Mouse (Mus musculus) spleen, postnatal 10 days (tissue): ENCODE data around the gene Tex14.

Experiments used
- DNase-seq, 2 experiments: peaks; one replicate each; pipeline ENCODE4 v3.0.0; 2021 to 2022; ENCODE audit warnings: low spot score in 2 of 2

Gene Tex14

DNA sequence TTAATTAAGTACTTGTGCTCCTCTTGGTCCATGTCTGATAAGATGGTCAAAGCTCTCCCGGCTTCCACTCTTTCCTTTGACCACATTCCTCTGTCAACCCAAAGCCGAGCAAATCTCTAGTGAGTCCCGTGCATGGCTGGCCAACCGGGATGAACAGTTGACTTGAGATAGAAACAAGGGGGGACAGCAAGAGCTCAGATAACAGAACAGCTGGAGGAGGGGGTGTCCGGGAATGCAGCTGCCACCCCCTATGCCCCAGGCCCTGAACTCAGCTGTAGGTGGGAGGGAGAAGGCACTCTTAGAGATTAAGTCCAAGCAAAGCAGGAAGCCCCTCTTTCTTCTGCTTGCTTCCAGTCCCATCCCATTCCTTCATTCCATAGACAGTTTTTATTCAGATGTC lies 165.9 kb downstream of the Tex14 start:
- DNase-seq = no peak

DNA sequence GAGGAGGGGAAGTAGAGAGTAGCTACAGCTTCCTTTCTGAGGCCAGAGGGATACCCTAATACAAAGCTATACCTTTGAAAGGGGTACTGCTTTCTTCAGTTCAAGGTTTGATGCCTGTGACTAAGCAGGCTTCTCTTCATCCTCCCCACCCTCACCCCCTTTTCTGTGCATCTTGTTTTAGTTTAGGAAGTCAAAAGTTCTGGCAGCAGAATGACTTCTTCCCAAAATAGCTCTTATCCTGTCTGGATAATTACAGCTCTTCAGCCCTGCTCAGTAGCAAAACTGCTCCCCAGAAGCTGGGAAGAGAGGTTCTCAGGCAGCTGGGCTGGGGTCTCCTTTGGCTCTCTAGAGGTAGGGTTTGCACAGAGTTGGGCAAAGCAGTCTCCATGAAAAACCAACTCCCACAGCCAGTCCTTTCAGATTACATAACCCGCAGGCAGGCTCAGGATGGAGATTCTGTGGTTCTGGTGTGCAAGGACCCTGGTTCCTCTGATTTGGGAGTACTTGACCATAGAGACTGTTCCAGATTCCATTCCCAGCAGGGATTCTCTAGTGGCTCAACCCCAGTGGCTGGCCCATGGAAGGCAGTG lies 166.6 kb downstream of the Tex14 start:
- DNase-seq = no peak

DNA sequence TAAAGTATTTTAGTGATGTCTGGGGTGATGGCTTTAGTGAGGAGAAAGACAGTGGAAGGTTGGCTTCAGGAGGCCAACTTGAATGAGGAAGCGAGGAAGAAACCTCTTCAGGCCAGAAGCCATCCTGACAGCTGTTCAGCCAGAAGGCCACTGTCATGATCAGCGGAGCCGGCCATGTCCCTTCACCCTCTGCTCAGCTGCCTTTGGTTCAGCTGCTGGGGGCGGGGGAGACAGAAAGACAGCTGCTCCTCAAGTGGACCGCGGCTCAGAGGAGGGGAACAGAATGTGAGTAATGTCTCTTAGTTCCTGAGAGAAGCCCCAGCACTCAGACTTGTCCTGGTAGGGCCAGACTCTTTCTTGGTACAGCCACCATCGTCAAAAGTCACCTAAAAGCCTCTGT lies 168.9 kb downstream of the Tex14 start:
- DNase-seq = no peak

GRCm38 (mm10) chr11:87574520-87575180 lies 169.8 kb downstream of the Tex14 start:
- DNase-seq = no peak

DNA sequence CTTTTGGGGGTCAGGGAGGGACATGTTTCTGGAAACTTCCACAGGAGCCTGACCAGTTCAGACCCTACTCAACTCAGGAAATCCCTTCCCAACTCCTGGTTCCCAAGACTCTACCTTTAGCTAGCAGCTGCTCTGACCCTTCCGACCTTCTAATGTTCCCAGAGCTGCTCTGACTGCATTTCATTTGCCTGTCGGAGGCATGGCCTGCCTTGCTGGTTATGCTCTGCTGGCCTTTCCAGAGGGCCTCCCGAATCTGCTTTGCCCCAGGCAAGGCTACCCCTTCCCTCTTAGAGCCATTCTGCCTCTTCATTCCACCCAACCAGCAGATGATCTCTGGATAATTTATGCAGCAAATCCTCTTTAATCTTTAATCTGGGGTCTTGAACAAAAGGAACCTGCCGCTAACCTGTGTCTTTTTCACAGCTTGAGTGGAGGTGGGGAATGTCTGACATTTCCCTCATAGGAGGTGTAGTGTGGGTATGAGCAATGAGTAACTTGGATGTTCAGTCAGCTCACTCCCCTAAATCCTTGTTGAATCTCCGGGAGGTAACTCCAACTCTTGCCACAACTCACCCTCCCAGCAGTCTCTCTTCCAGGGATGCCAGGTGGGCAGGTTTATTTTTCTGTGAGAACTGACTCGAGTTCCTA lies 172.9 kb downstream of the Tex14 start:
- DNase-seq = no peak

DNA sequence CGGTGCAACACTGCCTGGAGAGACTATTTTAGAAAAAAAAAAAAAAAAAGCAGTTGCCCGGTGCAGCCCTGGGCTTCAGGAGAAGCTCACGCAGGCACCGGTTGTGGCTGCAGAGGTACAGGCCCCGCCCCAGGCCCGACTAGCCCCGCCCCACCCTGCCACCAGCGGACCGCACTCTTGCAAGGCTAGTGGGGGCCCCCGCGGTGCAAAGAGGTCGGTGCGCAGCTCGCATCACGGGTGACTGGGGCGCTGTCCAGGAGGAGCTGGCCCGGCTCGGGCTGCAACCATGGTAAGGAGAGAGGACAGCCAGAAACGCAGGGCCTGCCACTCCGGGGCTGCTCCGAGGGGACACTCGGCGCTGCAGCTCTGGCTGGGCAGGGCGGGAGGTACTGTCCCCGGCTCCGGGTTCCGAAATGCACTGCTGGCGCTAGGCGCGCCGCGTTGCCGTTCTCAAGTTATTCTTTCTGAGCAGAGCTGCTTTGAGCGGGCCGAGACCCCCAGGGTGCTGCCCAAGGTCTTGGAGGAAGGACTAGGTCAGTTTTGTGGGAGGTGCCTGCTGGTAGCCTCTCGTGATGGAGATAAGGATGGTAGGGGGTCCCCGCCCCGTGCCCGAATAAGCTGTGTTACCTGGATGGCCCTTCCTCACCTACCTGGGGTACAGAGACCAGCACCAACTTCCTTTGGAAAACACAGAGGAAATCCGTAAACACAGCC lies 173.5 kb downstream of the Tex14 start:
- peak; percentile 57 to 79 for DNase-seq

DNA sequence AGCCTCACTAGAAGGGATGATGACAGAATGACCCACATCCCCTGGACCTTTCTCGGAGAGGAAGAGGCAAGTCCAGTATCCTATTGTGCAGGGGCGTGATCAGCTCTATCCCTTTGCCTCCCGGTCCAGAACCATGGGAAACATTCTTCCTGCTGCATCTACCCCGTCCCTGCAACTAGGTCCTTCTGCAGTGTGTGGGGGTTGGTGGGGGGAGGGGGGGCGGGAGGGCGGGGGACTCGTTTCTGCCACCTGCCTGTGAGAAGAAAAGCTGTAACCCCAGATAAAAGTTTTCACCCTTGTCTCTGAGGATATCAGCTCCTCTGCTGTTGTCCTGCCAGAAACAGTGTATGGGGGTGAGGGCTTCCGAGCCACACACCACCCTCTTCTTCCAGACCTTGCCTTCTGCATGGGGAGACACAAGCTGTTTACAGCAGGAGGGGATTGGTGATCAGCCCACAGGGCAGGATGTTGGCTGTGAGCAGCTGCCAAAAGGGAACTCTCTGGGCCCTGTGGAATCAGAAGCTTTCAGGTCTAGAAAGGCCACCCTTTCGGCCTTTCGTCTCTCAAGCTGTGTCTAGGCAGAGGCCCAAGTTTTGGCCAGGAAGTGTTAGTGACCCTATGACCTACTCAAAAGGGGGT lies 174.2 kb downstream of the Tex14 start:
- DNase-seq = no peak

- no peak for DNase-seq
These were observed 174.8 kb downstream of the Tex14 start for GRCm38 (mm10) chr11:87579713-87580112.

- DNase-seq = no peak
These were observed 175.7 kb downstream of the Tex14 start for GRCm38 (mm10) chr11:87580543-87581085.

- DNase-seq = no peak
These were observed 176.4 kb downstream of the Tex14 start for GRCm38 (mm10) chr11:87581161-87581865.

DNA sequence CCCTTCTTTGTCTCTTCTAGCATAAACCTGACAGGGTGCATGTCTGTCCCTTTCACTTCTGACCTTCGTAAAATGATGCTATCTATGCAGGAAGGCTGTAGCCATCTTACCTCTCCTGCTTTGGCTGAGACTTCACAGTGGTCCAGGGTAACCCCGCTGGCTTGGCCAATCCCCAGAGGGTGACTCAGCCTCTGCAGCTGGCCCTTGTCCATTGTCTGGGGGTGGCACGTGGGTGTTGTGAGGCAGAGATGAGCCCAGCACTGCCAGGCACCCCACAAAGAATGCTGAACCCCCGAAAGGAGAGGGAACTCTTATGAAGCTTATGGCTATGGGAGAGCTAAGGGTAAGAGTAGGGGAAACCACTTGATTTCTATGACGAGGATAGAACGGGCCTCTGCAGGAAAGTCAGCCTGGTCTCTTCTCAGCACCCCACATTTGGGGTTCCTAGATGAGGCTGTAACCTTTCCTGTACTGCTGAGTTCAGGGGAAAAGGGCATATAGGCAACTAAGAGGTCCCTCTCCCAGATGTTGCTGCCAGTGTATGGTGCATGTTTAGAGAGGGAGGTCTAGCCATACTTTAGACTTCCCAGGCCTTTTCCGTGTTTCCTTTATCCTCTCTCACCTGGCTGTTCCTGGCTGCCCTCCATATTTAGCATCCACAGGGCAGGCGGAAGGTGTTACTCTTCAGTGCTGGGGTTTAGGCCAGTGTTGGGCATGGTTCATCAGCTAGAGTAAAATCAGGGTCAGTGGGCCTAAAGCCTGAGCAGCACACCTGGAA lies 177.3 kb downstream of the Tex14 start:
- no peak for DNase-seq

- no peak for DNase-seq
These were observed 178.6 kb downstream of the Tex14 start for GRCm38 (mm10) chr11:87583291-87584034.

DNA sequence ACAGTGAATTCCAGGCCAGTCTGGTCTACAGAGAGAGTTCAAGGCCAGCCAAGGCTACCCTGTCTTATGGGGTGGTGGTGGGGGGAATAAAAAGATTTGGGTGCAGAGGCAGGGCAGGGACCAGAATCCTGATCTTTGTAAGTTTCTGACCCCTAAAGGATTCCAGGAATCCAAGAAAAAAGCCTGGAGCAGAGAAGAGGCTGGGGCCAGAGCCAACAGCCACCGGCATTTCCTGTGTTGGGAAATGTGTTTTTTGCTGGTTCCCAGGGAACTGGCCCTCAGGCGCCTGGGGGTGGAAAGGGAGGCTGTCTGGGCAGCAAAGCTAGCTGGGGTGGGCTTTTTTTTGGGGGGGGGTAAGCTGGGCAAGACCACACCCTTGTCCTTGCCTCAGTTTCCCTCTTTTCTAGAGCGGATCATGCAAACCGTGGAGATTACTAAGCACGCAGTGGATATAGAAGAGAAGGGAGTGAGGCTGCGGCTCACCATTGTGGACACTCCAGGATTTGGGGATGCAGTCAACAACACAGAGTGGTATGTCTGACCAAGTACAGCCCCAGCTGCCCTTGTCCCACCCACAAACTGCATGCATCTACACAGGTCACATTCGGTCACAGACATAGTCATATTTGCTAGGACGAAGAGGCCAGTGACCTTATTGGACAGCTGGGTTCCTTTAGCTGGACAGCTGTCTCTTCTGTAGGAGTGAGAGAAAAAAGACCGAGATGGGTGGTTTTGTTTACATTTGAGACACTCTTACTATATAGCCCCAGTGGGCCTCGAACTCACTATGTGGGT lies 180.0 kb downstream of the Tex14 start:
- no peak for DNase-seq

GRCm38 (mm10) chr11:87587211-87587874 lies 182.5 kb downstream of the Tex14 start:
- no peak for DNase-seq

- no peak for DNase-seq
These were observed 184.7 kb downstream of the Tex14 start for GRCm38 (mm10) chr11:87589605-87590004.

- peak; percentile 59 to 67 for DNase-seq
These were observed 186.1 kb downstream of the Tex14 start for GRCm38 (mm10) chr11:87590841-87591525.

DNA sequence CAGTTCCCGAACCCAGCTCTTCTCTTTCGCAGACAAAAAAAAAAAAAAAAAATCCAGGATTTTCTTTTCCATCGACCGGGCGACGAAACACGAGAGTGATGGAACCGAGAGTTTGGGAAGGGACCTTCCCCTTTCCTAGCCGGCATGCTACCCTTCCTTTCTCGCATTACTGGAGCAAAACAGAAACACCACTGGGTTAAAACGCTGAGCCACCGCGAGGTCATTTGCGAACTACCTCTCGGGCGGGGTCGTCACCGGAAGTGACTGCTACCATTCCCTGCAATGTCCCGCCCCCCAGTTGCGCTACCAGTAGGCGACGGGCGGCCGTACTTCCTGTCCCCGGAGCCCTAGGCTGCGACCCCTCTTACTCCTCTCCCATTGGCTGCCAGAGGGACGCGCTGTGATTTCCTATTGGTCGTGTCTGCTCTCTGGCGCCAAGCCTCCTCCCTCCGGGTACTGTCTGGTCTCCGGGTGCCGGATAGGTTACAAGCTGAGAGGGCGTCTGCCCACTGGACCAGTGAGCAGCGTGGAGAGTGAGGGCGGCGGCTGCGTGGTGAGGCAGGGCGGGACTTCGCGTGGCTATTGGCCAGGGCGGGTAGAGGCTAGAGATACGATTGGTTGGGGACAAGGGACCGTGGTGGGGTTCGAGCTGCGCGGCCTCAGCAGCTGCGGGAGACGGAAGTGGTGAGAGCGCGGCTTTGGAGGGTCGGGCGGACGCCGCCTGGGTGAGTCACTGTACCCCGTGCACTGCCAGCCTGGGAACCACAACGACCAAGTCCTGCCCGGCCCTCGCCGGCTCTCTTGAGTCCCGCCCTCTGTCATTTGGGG lies 186.9 kb downstream of the Tex14 start, which contains the start of gene Mtmr4:
TSS of gene Mtmr4 (plus strand) at position 637 of the 828 bp plus-strand sequence.
- peak; percentile 95 to 98 for DNase-seq
